Mouse (Mus musculus) heart, embryonic 16.5 days (tissue): ENCODE measurements around the gene Cep295. TPM values are rescaled to one million over a fixed set of nuclear protein-coding genes. Genes with fewer than 3 reads are reported as not detected.

Experiments
- ATAC-seq: fragments of 200-750 bp; cut with Nextera tagmentation; replicated peaks from 2 replicates; pipeline ENCODE4 v1.8.0; 2017; ENCODE audit warnings: moderate number of reproducible peaks; ENCODE audit not compliant: insufficient read depth, low FRiP score; ENCODE audit errors: extremely low read depth
- H3K27ac ChIP-seq: fragments of 300-500 bp; sonication (generic); 2 replicates; pipeline ENCODE4 v1.5.1; 2014; ENCODE audit warnings: mild to moderate bottlenecking, low read length, control low read depth, moderate library complexity
- H3K27me3 ChIP-seq: fragments of 300-500 bp; sonication (generic); 2 replicates; pipeline ENCODE4 v1.6.1; 2014; ENCODE audit warnings: low read length, mixed read lengths; ENCODE audit not compliant: control insufficient read depth, insufficient read depth
- H3K36me3 ChIP-seq: fragments of 300-500 bp; sonication (generic); 2 replicates; pipeline ENCODE4 v1.6.1; 2014; ENCODE audit not compliant: control insufficient read depth, insufficient read depth
- H3K4me1 ChIP-seq: fragments of 300-500 bp; sonication (generic); 2 replicates; pipeline ENCODE4 v1.6.1; 2014; ENCODE audit warnings: low read length, mixed read lengths; ENCODE audit not compliant: control insufficient read depth, insufficient read depth
- H3K4me2 ChIP-seq: fragments of 300-500 bp; sonication (generic); 2 replicates; pipeline ENCODE4 v1.6.1; 2014; ENCODE audit warnings: low read depth, mild to moderate bottlenecking, control low read depth, low read length
- H3K4me3 ChIP-seq: fragments of 300-500 bp; sonication (generic); 2 replicates; pipeline ENCODE4 v1.5.1; 2014; ENCODE audit warnings: mild to moderate bottlenecking, control low read depth, low read length
- H3K9ac ChIP-seq: fragments of 300-500 bp; sonication (generic); 2 replicates; pipeline ENCODE4 v1.6.1; 2014; ENCODE audit warnings: low read length, control low read depth
- H3K9me3 ChIP-seq: fragments of 300-500 bp; sonication (generic); replicated peaks from 2 replicates; pipeline ENCODE4 v1.6.1; 2016; ENCODE audit warnings: low read length; ENCODE audit not compliant: control insufficient read depth
- WGBS: fragments of 180-500 bp; shearing (Covaris S2); extraction: QIAGEN DNeasy Blood & Tissue Kit; methylation state at CpG from one replicate; pipeline ENCODE4 v1.1.7; 2014; 5-methylcytosine and 5-hydroxymethylcytosine counted together
- microRNA-seq: library from miRNA; unstranded; fragments of <30 nt; microRNA quantifications from one replicate; pipeline ENCODE4, GENCODE M21; 2017
- polyA plus RNA-seq: library from polyadenylated mRNA; unstranded; fragments of >200 nt; fragmentation: Nextera tagmentation; extraction: Ambion mirVana; gene quantifications from 2 replicates; pipeline ENCODE4 v1.2.1, GENCODE M21; 2015

The Cep295 gene
- polyA plus RNA-seq, 1 experiment from 2014 or later: 8.8 TPM

DNA sequence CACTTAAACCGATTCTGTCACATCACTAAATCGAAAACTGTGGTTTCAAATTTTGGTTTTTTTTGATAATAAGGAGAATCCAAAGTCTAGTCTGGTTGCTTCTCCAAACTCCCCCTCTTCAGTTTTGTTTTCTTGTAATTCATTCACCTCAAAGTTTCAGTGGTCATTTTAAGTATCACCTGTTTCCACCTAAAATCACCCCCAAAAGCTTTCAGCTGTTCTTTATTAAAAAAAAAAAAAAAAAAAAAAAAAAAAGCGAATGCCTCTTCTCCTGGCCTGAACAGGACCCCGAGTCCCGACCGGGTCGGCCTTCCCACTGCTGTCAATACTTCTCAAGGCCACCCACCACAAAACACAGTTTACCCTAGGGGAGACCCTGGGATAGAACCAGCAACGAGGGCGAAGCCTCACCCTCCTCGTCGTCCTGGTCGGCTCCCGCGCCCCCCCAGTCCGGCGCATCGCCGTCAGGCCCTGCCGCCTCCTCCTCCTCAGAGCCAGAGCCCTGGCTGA lies 78.4 kb downstream of the Cep295 start:
- Histone ChIP-seq H3K9ac (peak overlapping the region; percentile 99), H3K4me1 (peaks cover 14% of the 10 kb centered on the region), H3K27me3 (no peaks in the 10 kb centered on the region), H3K27ac (peak overlapping the region; percentile 93), H3K4me3 (peak overlapping the region; percentile 100), H3K9me3 (no peaks in the 10 kb centered on the region), H3K36me3 (peaks cover 14% of the 10 kb centered on the region), H3K4me2 (peak overlapping the region; percentile 84)
- WGBS: 8% methylated on average over 19 of the region's 19 CpGs
- no peak for ATAC-seq

- H3K36me3 ChIP-seq: peaks cover 23% of the 10 kb centered on the region
- 84% methylated on average over 3 of the region's 3 CpGs for WGBS
- peaks cover 14% of the 10 kb centered on the region for H3K4me1 ChIP-seq
- no peak overlapping the region for H3K9ac ChIP-seq
- ATAC-seq: no peak
- no peak overlapping the region for H3K27ac ChIP-seq
- no peak overlapping the region for H3K4me3 ChIP-seq
- no peak overlapping the region for H3K4me2 ChIP-seq
- H3K9me3 ChIP-seq: no peaks in the 10 kb centered on the region
- no peaks in the 10 kb centered on the region for H3K27me3 ChIP-seq
Observed at GRCm38 (mm10) chr9:15278343-15278742, 79.2 kb downstream of the Cep295 start.

GRCm38 (mm10) chr9:15276855-15277254 lies 80.7 kb downstream of the Cep295 start:
- 91% methylated on average over 4 of the region's 4 CpGs for WGBS

GRCm38 (mm10) chr9:15273981-15274380 lies 83.6 kb downstream of the Cep295 start:
- no peaks in the 10 kb centered on the region for H3K27me3 ChIP-seq
- ATAC-seq: no peak
- H3K4me1 ChIP-seq: peaks cover 8% of the 10 kb centered on the region
- H3K27ac ChIP-seq: no peak overlapping the region
- no peak overlapping the region for H3K4me2 ChIP-seq
- WGBS: 92% methylated on average over 2 of the region's 2 CpGs
- H3K9ac ChIP-seq: no peak overlapping the region
- no peaks in the 10 kb centered on the region for H3K9me3 ChIP-seq
- peaks cover 63% of the 10 kb centered on the region for H3K36me3 ChIP-seq
- no peak overlapping the region for H3K4me3 ChIP-seq

More at GRCm38 (mm10) chr9:15276855-15277254, 80.7 kb downstream of the Cep295 start:
- H3K36me3 ChIP-seq: peaks cover 35% of the 10 kb centered on the region
- H3K27ac ChIP-seq: no peak overlapping the region
- H3K4me1 ChIP-seq: peaks cover 14% of the 10 kb centered on the region
- no peak for ATAC-seq
- H3K9me3 ChIP-seq: no peaks in the 10 kb centered on the region
- no peaks in the 10 kb centered on the region for H3K27me3 ChIP-seq
- H3K4me3 ChIP-seq: no peak overlapping the region
- no peak overlapping the region for H3K4me2 ChIP-seq
- no peak overlapping the region for H3K9ac ChIP-seq

Small RNA genes lying within 50 kb of the gene (microRNA-seq; reads per million reads assigned to microRNA genes)
- gene Gm49349 (not detected), gene mmu-mir-7650 (not detected)

Other genes with a start within 250 kb of the Cep295 start
- gene Hephl1, start 245.7 kb downstream of the Cep295 start, polyA plus RNA-seq: not detected in 2 replicates
- gene Vstm5, start 118.7 kb downstream of the Cep295 start, polyA plus RNA-seq: 1.4 and 1.6 TPM in 2 replicates
- 19.9 and 21.1 TPM in 2 replicates for gene Med17, start 77.9 kb downstream of the Cep295 start, polyA plus RNA-seq
- gene Taf1d, start 51.6 kb downstream of the Cep295 start, polyA plus RNA-seq: 40.8 and 47.4 TPM in 2 replicates
- 5.1 and 6.2 TPM in 2 replicates for gene 4931406C07Rik, start 51.3 kb downstream of the Cep295 start, polyA plus RNA-seq
- gene Smco4, start 135.6 kb upstream of the Cep295 start, polyA plus RNA-seq: 1.5 TPM in 2 replicates